Mouse (Mus musculus): Measurements from ENCODE around the gene Olfr624. TPM values are rescaled to one million over a fixed set of nuclear protein-coding genes. Genes with fewer than 3 reads are reported as not detected.
"Not testable (repeated sequence)": the region's sequence is repeated elsewhere in the genome, so short reads cannot be mapped to it uniquely, and the experiment has no call there.

Gene Olfr624
- polyA plus RNA-seq (2012; rRNA removed): not detected in 2 replicates

DNA sequence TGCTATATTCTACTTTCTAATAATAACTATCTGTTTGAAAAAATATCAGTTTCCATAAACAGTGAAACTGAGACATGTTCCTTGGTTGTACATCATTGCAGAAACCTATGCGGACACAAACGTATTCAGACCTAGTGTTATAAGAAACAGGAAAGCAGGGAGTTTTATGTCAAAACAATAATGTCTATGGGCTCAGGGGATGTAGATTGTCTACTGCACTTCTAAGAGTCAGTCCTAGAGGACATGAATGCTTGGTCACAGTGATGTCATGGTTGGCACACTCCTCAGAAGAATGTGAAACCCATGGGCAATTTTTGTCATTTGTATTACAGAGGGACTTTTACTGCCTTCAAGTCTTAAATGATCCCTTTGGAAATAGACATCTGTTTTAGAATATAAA lies at the start of gene Olfr624:
TSS of gene Olfr624 (minus strand) at position 101 of the 400 bp plus-strand sequence.
- 93% methylated on average over 2 of the region's 2 CpGs for WGBS
- Histone ChIP-seq H3K4me1 (ENCODE audit: control insufficient read depth, insufficient read depth, low read length) (no peaks in the 10 kb centered on the region), H3K36me3 (ENCODE audit: control insufficient read depth, insufficient read depth, low read length) (no peaks in the 10 kb centered on the region), H3K4me3 (ENCODE audit: insufficient read depth, low read depth, low read length) (no peak within 1 kb of the TSS), H3K27me3 (replicated peaks; ENCODE audit: control insufficient read depth, insufficient read depth, low read length) (no peaks in the 10 kb centered on the region), H3K27ac (ENCODE audit: insufficient read depth, low read depth, low read length) (no peak within 1 kb of the TSS)
- TF ChIP-seq CTCF (conservative IDR thresholded peaks at IDR 0.05; ENCODE audit: insufficient read depth, insufficient read length, low read depth, low read length): no peak
- no peak for TF ChIP-seq POLR2A (IDR thresholded peaks at IDR 0.05; ENCODE audit: low read depth, low read length)
- no peak for DNase-seq

DNA sequence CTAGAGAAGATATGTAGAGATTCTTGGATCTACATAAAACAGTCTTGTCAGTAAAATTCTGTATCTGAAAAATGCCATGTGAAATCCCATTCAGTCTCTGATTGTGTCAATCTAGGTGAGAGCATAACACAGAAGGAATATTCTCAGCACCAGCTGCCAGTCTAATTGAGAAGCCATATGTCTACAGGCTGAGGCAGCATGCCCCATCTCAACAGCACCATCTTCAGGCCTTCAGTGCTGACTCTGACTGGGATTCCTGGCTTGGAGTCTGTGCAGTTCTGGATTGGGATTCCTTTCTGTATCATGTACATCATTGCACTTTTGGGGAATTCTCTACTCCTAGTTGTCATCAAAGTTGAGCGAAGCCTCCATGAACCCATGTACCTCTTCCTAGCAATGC lies 45.4 kb upstream of the Olfr624 start:
- WGBS: 94% methylated on average over 1 of the region's 1 CpGs
- not testable (repeated sequence) for H3K36me3 ChIP-seq (ENCODE audit: control insufficient read depth, insufficient read depth, low read length)

DNA sequence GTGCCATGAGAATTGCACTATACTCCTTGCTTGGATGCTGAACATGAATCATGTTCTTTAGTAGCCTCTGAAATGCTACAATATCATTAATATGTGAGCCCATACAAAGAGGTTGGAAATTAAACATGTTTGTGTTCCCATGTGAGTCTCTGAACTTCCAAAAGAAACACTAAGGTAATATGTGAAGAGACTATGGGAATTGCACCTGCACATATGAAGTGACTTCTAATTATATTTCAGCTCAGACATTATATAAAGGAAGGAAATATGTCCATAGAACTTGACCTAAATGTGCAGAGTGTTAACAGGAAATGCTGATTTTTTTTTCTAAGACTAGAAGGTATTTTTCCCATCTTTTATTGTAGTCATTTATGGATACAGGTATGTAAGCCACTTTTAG lies 43.4 kb upstream of the Olfr624 start, which contains the start of gene Olfr243:
TSS of gene Olfr243 (plus strand) at position 301 of the 400 bp plus-strand sequence.
- no peaks in the 10 kb centered on the region for H3K36me3 ChIP-seq (ENCODE audit: control insufficient read depth, insufficient read depth, low read length)

More for the DNA sequence above, 45.4 kb upstream of the Olfr624 start:
- H3K4me3 ChIP-seq (ENCODE audit: insufficient read depth, low read depth, low read length); H3K4me1 ChIP-seq (ENCODE audit: control insufficient read depth, insufficient read depth, low read length); H3K27me3 ChIP-seq (replicated peaks; ENCODE audit: control insufficient read depth, insufficient read depth, low read length); DNase-seq; H3K27ac ChIP-seq (ENCODE audit: insufficient read depth, low read depth, low read length): not testable (repeated sequence)

DNA sequence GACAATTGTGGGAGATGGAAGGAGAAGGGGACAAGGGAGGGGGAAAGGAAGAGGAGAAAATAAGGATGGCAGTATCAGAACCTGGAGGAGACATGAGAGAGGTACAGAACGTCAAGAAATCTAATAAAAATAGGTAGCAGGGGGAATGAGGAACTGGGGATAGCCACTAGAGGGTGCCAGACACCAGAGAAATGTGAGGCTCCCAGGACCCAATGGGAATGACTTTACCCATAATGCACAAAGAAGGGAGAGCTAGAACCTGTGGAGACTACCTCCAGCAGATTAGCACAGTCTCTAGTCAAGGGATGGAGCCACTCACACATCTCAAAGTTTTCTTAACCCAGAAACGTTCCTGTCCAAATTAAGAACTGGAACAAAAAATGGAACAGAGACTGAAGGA lies 41.0 kb upstream of the Olfr624 start:
- Histone ChIP-seq H3K4me1 (ENCODE audit: control insufficient read depth, insufficient read depth, low read length) (no peaks in the 10 kb centered on the region), H3K27me3 (replicated peaks; ENCODE audit: control insufficient read depth, insufficient read depth, low read length) (no peaks in the 10 kb centered on the region), H3K27ac (ENCODE audit: insufficient read depth, low read depth, low read length) (no peak overlapping the region), H3K4me3 (ENCODE audit: insufficient read depth, low read depth, low read length) (no peak overlapping the region), H3K36me3 (ENCODE audit: control insufficient read depth, insufficient read depth, low read length) (no peaks in the 10 kb centered on the region)
- 26% methylated on average over 2 of the region's 2 CpGs for WGBS
- TF ChIP-seq POLR2A (IDR thresholded peaks at IDR 0.05; ENCODE audit: low read depth, low read length) (no peak), CTCF (conservative IDR thresholded peaks at IDR 0.05; ENCODE audit: insufficient read depth, insufficient read length, low read depth, low read length) (peak; percentile 28; the same call in 1 of the 2 replicates)
- no peak for DNase-seq

More for the DNA sequence above, 43.4 kb upstream of the Olfr624 start, which contains the start of gene Olfr243:
- H3K4me1 ChIP-seq (ENCODE audit: control insufficient read depth, insufficient read depth, low read length): no peaks in the 10 kb centered on the region
- TF ChIP-seq CTCF (conservative IDR thresholded peaks at IDR 0.05; ENCODE audit: insufficient read depth, insufficient read length, low read depth, low read length) (no peak), POLR2A (IDR thresholded peaks at IDR 0.05; ENCODE audit: low read depth, low read length) (no peak)
- no peaks in the 10 kb centered on the region for H3K27me3 ChIP-seq (replicated peaks; ENCODE audit: control insufficient read depth, insufficient read depth, low read length)
- no peak within 1 kb of the TSS for H3K27ac ChIP-seq (ENCODE audit: insufficient read depth, low read depth, low read length)
- no peak for DNase-seq
- H3K4me3 ChIP-seq (ENCODE audit: insufficient read depth, low read depth, low read length): no peak within 1 kb of the TSS

DNA sequence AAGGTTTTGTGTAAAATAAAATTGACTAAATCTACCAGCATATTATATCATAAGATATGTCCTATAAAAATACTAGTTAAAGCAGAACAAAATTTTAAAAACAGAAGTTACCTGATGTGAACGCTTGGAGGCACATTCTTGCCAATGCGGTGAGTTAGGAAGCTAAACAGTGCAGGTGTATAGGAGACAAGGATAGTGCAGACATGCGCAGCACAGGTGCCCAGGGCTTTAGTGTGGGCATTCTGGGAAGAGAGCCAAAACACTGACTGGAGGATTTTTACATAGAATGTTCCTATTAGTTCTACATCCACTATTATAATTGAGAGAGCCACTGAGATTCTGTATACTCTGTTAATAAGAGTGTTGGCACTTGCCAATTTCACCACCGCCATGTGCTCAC lies 28.5 kb upstream of the Olfr624 start:
- no peaks in the 10 kb centered on the region for H3K27me3 ChIP-seq (replicated peaks; ENCODE audit: control insufficient read depth, insufficient read depth, low read length)
- no peak for DNase-seq
- no peaks in the 10 kb centered on the region for H3K4me1 ChIP-seq (ENCODE audit: control insufficient read depth, insufficient read depth, low read length)
- TF ChIP-seq CTCF (conservative IDR thresholded peaks at IDR 0.05; ENCODE audit: insufficient read depth, insufficient read length, low read depth, low read length) (no peak), POLR2A (IDR thresholded peaks at IDR 0.05; ENCODE audit: low read depth, low read length) (no peak)
- H3K4me3 ChIP-seq (ENCODE audit: insufficient read depth, low read depth, low read length): no peak overlapping the region
- WGBS: 87% methylated on average over 4 of the region's 4 CpGs
- no peak overlapping the region for H3K27ac ChIP-seq (ENCODE audit: insufficient read depth, low read depth, low read length)
- H3K36me3 ChIP-seq (ENCODE audit: control insufficient read depth, insufficient read depth, low read length): no peaks in the 10 kb centered on the region

DNA sequence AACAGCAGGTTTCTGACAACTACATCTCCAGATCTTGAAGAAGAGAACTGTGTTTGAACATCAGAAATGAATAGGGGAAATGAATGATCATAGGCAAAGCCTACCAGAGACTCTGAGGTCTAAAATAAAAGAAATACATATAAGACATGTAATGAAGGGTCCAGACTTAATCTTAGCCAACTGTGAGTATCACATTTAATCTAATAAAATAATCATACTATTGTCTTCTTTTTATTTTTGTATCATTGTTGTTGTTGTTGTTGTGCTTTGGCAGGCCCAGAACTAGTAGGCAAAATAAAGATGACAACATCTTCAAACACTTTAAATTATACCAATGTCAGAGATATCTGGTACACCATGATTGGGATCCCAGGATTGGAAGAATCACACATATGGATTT lies 11.4 kb upstream of the Olfr624 start, which contains the start of gene Olfr625-ps1:
TSS of gene Olfr625-ps1 (plus strand) at position 301 of the 400 bp plus-strand sequence.
- no peaks in the 10 kb centered on the region for H3K4me1 ChIP-seq (ENCODE audit: control insufficient read depth, insufficient read depth, low read length)
- no peak within 1 kb of the TSS for H3K27ac ChIP-seq (ENCODE audit: insufficient read depth, low read depth, low read length)
- no peak for TF ChIP-seq POLR2A (IDR thresholded peaks at IDR 0.05; ENCODE audit: low read depth, low read length)
- no peak for TF ChIP-seq CTCF (conservative IDR thresholded peaks at IDR 0.05; ENCODE audit: insufficient read depth, insufficient read length, low read depth, low read length)
- DNase-seq: no peak
- H3K27me3 ChIP-seq (replicated peaks; ENCODE audit: control insufficient read depth, insufficient read depth, low read length): no peaks in the 10 kb centered on the region
- no peak within 1 kb of the TSS for H3K4me3 ChIP-seq (ENCODE audit: insufficient read depth, low read depth, low read length)
- H3K36me3 ChIP-seq (ENCODE audit: control insufficient read depth, insufficient read depth, low read length): no peaks in the 10 kb centered on the region

DNA sequence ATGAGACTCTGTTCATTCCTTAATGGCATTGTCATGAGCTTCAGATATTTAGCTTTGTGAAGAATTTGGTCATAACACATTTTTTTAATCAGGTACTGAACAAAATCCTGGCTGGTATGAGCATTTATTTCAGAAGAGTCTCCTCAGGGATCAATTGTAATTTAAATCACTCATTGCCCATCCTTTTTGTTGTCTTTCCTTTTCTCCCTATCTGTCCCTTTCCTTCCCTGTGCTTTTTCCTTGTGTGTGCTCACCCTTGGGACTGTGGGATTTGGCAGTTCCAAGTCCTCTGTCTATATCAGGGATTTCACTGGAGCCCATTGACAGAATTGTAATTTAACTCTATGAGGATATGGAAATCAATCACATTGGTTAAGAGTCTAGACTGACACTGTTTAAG lies 7.4 kb downstream of the Olfr624 start, which contains the start of gene Olfr623:
TSS of gene Olfr623 (minus strand) at position 101 of the 400 bp plus-strand sequence.
- H3K27ac ChIP-seq (ENCODE audit: insufficient read depth, low read depth, low read length): no peak within 1 kb of the TSS
- no peak within 1 kb of the TSS for H3K4me3 ChIP-seq (ENCODE audit: insufficient read depth, low read depth, low read length)
- no peak for DNase-seq
- H3K36me3 ChIP-seq (ENCODE audit: control insufficient read depth, insufficient read depth, low read length): no peaks in the 10 kb centered on the region
- H3K27me3 ChIP-seq (replicated peaks; ENCODE audit: control insufficient read depth, insufficient read depth, low read length): no peaks in the 10 kb centered on the region
- no peaks in the 10 kb centered on the region for H3K4me1 ChIP-seq (ENCODE audit: control insufficient read depth, insufficient read depth, low read length)
- TF ChIP-seq POLR2A (IDR thresholded peaks at IDR 0.05; ENCODE audit: low read depth, low read length): no peak

DNA sequence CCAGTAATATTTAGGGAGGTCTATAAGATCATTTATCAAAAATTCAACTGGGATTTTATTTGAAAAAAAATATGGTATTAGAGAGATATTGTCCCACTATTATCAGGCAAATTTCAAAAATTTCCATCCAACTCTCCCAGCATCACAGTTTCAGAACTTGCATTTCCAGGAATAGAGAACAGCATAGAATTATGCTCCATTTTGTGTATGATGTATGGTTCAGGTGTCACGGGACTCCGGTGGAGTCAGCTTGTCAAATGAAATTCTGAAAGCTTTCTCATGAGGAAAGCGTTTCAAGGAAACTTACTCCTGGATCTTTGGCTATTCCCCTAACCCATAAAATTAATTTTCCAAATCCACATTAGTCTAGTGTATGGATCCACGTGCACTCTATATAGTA lies 26.9 kb downstream of the Olfr624 start:
- 75% methylated on average over 4 of the region's 4 CpGs for WGBS
- no peaks in the 10 kb centered on the region for H3K4me1 ChIP-seq (ENCODE audit: control insufficient read depth, insufficient read depth, low read length)
- H3K36me3 ChIP-seq (ENCODE audit: control insufficient read depth, insufficient read depth, low read length): no peaks in the 10 kb centered on the region
- H3K27ac ChIP-seq (ENCODE audit: insufficient read depth, low read depth, low read length): no peak overlapping the region
- no peak for DNase-seq
- H3K27me3 ChIP-seq (replicated peaks; ENCODE audit: control insufficient read depth, insufficient read depth, low read length): no peaks in the 10 kb centered on the region
- TF ChIP-seq POLR2A (IDR thresholded peaks at IDR 0.05; ENCODE audit: low read depth, low read length): no peak
- TF ChIP-seq CTCF (conservative IDR thresholded peaks at IDR 0.05; ENCODE audit: insufficient read depth, insufficient read length, low read depth, low read length): no peak
- no peak overlapping the region for H3K4me3 ChIP-seq (ENCODE audit: insufficient read depth, low read depth, low read length)
